Mouse (Mus musculus) spleen, adult 2 months (tissue): ENCODE measurements around the gene Slc39a9.

ENCODE experiments used
- CTCF ChIP-seq: fragments of 200-500 bp; IDR thresholded peaks from 2 replicates; pipeline ENCODE4 v1.5.1; 2011; ENCODE audit warnings: mild to moderate bottlenecking, inconsistent platforms; ENCODE audit not compliant: insufficient read depth, insufficient read length, insufficient replicate concordance; ENCODE audit errors: extremely low read depth
- POLR2A ChIP-seq: fragments of 200-500 bp; IDR thresholded peaks from 2 replicates; pipeline ENCODE4 v1.6.1; 2011; ENCODE audit warnings: low read depth, low read length, inconsistent platforms

DNA sequence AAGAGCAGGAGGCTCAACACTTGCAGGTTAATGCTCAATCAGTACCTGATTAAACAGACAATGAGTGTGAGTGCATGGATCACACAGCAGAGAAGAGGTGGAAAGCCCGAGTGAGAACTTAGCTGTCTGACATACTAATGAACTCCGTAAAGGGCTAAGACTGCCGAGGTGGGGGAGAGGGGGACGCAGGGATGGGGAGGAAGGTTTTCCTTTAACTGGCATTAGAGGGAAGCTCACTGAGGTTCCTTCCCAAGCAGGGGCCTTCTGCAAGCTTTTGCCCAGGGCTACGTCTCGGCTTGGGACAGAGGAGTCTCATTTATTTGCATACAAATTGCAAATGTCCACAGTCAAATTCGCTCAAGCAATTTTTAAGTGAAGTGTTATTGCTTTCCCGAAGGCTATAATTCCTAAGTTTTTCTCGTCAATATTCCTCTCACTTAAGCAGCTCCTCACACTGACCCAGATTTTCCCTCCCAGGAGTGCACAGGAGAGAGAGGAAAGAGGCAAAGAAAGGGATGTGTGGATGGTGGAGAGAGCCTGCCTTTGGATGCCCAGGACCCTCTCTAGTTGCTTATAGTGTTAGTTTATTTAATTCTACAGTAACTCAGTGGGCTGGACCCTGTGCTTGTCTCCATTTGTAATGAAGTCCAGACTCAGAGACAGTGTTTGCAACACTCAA lies 31.4 kb upstream of the Slc39a9 start:
- TF ChIP-seq CTCF = no peak
- no peak for TF ChIP-seq POLR2A
